Mouse (Mus musculus): ENCODE measurements at regions not wholly inside any gene's neighbourhood (a gene's known extent, or its start where the extent isn't known, plus 50 kb on each side); places are given as distances from the start of the nearest gene placed in this dataset.

DNA sequence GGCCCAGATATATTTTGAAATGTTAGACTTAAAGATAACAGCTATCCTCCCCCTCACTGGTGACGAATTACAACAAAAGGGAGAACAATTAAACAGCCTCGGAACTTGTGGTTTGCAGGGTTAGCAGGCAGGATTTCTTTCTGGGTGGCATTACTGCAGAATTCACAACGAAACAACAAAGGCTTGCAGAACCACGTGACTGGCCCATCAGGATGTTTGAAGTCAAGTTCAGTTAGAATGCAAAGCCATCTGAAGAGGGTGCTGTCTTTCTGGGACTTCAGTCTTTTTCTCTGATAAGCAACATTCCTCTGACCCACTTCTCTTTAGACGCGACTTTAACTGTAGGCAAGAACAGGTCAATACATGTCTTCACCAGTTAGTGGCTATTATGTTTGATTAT, 436.9 kb upstream of the Sox9 start:
- TF ChIP-seq CTCF (IDR thresholded peaks at IDR 0.05; ENCODE audit: low read depth) = no peak
- no peak for TF ChIP-seq EP300 (optimal IDR thresholded peaks at IDR 0.05)
